Mouse (Mus musculus): ENCODE data around the gene Olfr1417.

DNA sequence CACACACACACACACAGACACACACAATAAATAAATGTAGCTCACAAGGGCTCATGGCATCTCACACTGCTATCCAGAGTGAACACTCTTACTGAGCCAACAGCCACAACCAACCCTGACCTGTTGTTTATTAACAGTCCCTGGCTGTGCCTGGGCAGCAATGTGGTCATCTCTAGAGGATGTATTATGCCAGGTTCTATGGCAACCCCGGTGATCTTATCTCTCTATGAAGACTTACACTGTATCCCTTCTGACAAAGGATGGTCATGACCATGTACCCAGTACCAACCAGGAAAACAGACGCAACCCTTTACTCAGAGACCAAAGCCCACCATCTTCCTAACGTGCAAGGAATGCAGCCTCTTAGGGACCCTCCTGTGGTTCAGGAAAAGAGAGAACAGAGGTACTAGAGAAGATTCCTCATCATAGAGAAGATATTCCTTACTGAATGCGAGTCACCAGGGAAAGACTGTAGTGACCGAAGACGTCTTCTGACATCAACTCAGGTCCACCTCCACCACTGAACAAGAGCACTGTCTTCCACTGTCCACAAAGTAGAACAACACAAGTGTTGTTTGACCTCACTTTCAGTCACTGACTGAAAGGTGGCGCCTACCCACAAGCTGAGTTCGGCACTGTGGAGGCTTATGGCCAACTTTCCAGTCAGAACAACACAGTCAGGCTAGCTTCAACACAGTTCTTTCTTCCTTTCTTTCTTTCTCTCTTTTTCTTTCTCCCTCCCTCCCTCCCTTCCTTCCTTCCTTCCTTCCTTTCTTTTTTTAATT, 38.3 kb downstream of the Olfr1417 start:
- no peak for TF ChIP-seq POLR2A (IDR thresholded peaks at IDR 0.05; ENCODE audit: borderline replicate concordance, extremely low read depth, low read depth, low read length)
- peak; percentile 47; the same call in 1 of the 2 replicates for TF ChIP-seq CTCF (IDR thresholded peaks at IDR 0.05; ENCODE audit: insufficient read depth, low read length)
